Mouse (Mus musculus) heart, adult 2 months (tissue): ENCODE results near the gene Large1.

Experiments used
- CTCF ChIP-seq: fragments of 200-600 bp; IDR thresholded peaks from 2 replicates; pipeline ENCODE4 v1.8.1; 2022; ENCODE audit warnings: antibody characterized with exemption, mild to moderate bottlenecking, moderate library complexity
- EP300 ChIP-seq: fragments of 200-500 bp; IDR thresholded peaks from 2 replicates; pipeline ENCODE4 v1.6.1; 2011; ENCODE audit warnings: low read depth, low read length, control low read depth; ENCODE audit not compliant: insufficient read depth
- POLR2A ChIP-seq: fragments of 200-500 bp; IDR thresholded peaks from 2 replicates; pipeline ENCODE4 v1.6.1; 2011; ENCODE audit warnings: mild to moderate bottlenecking, low read depth, low read length, control low read depth; ENCODE audit not compliant: insufficient read depth

DNA sequence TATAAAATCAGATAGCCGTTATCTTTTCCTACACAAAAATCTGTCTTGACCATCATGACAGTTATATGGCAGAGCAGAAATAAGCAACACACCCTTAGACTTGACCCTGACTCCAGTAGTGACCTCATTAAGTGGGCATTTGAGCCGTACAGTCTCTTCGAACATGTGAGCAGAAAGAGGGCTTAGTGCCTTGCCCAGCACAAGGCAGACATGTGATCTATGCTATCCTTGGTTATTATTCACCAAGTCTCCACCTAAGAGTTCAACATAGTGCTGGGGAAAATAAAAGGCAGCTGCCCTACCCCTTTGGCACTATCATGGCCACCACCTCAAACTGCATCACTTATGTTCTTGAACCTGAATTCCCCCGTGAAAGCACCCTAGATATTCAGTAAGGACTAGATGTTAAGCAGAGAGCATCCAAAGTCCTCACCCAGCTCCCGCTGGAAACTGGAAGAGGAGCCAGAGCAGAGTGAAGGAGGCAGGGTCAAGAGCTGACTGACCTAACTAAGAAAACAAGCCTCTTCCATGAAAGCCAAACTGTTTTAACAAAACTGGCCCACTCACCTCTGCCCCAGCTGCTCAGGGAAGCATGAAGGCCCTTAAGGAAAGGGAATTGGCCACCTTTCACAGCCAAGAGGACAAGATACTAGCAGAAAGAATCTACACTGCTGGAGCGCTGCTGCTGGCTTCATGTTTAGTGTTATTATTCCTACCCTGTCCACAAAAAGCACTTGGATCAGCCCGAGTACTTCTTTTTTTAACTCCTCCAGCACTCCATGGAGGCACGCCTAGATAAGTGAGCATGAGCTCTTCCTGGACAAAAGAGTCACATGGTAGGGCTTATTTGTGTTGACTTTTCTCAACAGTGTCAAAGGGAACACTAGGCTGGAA, 40.4 kb downstream of the Large1 start:
- no peak for TF ChIP-seq POLR2A
- TF ChIP-seq CTCF = no peak
- 0 out of 2 replicates have a peak, but pooled peaks have one; percentile 22 for TF ChIP-seq EP300
